Mouse (Mus musculus): ENCODE measurements at regions not wholly inside any gene's neighbourhood (a gene's known extent, or its start where the extent isn't known, plus 50 kb on each side); places are given as distances from the start of the nearest gene placed in this dataset.

GRCm38 (mm10) chr12:25784401-25784800 is 630.7 kb downstream of the Rnf144a start:
- peak; percentile 39 for DNase-seq (ENCODE audit: low read depth)

- no peak for DNase-seq (ENCODE audit: low read depth)
Measured at GRCm38 (mm10) chr12:25782972-25783717, 631.9 kb downstream of the Rnf144a start.

- no peak for DNase-seq (ENCODE audit: low read depth)
Measured at GRCm38 (mm10) chr12:25771856-25772255, 643.2 kb downstream of the Rnf144a start.

DNA sequence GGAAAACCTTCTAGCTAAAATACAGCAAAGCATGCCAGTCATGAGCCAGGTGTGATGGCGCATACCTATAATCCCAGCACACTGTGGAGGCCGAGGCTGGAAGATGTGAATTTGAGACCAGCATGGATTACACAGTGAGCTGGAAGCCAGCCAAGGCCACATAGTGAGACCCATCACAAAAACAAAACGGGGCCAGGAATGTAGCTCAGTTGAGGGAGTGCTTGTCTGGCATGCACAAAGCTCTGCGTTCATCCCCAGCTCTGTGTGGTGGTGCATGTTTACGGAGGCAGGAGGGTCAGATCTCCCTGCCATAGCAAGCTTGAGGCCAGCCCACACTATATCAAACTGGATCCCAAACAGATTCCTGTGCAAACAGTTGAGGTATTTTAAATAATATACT is 646.4 kb downstream of the Rnf144a start:
- DNase-seq (ENCODE audit: low read depth) = no peak

DNA sequence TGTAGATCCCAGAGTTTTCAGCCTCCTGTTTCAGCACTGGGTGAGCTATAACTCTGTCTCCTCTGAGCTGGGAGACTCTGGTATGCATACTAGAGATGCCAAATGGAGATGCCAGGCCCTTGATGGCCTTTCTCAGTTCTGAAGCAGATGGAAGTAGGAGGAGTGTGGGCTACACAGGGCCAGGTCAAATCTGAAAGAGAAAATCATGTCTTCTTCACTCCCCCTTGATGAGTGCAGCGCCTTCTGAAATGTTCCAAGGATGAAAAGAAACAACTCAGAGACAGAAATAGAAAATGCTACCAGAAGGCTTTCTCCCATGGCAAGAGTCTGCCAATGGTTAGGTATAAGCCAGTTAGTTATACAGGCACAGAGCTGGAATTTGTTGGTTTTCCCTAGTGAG is 652.0 kb downstream of the Rnf144a start:
- no peak for DNase-seq (ENCODE audit: low read depth)

DNA sequence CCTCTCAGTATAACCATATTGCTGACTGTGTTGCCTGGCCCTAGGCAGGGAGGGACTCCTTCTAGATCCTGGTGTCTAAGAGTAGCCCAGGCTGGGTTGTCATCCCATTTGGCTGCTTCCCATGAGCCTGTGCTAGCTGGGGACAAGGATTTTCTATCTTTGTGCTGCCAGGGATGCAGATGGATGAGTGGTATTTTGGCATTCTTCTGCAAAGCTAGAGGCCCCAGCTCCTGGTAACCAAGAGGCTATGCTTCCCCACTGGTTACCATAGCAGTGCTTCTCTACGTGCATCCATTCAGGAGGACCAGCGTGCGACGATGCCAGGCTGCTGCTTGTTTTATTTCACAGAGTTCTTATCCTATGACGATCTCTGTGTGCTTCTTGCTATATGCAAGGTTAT is 658.0 kb downstream of the Rnf144a start:
- no peak for DNase-seq (ENCODE audit: low read depth)

DNA sequence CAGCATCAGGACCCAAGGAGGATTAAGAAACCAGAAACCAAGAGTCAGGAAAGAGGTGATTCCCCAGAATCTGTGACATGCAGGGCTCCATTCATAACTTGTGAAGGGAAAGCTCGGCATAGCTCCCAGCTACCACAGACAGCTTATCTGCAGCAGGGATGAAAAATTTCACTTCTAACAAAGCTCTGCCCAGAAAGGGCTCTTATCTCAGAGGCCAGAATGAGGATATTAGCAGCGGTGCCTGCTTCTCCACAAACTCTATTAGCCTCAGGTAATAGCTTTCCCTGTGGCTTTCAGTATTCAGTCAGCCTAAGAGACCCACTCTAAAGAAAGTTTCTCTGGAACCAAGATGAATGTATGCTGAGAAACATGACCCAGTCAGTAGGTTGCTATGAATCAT is 636.9 kb upstream of the Id2 start:
- no peak for DNase-seq (ENCODE audit: low read depth)

DNA sequence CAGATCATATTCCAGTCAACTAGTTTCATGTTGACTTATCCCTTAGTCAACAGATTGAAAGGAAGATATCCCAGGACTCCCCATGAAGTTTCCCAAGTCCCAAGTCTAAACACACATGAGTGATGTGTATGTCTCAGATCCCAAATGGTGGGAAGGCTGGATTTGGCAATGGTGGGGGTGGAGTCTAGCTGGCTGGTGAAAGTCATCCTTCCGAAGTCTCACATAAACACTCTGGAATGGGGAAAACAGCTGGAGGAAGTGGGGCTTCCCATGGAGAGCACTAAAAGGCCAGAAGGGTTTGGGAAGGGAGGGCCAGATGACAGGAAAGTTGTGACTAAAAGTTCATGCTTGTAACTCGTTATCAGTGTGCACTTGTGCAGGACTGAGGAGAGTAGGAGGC is 628.8 kb upstream of the Id2 start:
- no peak for DNase-seq (ENCODE audit: low read depth)

GRCm38 (mm10) chr12:25711186-25711585 is 614.2 kb upstream of the Id2 start:
- no peak for DNase-seq (ENCODE audit: low read depth)

DNA sequence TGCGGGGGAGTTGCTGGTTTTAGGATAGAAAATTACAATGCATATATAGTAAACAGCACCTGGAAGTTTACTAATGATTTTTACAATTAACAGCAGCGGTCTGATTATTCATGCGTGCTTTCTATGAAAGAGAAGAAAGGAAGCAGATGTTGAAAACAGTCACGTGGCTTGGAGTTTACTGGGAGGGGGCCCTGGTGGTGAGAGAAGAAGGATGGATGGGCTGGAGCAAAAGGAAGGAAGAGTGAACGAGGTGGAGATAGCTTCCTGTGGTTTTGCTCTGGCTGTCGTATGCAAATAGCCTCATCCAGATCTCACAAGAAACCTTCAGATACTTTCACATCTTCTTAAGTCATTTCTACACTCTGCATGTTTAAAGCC is 606.1 kb upstream of the Id2 start:
- DNase-seq (ENCODE audit: low read depth) = no peak

GRCm38 (mm10) chr12:25702176-25703022 is 605.5 kb upstream of the Id2 start:
- DNase-seq (ENCODE audit: low read depth) = no peak

GRCm38 (mm10) chr12:25687063-25687462 is 590.1 kb upstream of the Id2 start:
- no peak for DNase-seq (ENCODE audit: low read depth)

DNA sequence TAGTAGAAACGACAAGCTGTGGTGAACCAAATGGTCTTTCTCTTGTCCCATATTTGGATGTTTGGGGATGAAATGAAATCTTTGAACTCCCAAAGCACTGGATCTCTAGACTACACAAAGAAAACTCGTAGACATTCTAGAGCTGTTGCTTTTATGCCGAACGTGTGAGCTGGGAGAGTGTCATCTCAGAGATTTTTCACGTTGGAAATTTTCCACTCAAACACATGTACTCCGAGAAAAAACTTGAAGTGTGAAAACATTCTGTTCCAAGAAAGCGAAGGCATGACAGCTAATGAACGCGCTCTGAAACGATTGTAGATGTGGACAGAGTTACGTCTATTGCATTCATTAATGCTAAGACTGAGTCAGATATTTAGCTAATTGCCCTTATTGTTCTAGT is 579.7 kb upstream of the Id2 start:
- DNase-seq (ENCODE audit: low read depth) = no peak

DNA sequence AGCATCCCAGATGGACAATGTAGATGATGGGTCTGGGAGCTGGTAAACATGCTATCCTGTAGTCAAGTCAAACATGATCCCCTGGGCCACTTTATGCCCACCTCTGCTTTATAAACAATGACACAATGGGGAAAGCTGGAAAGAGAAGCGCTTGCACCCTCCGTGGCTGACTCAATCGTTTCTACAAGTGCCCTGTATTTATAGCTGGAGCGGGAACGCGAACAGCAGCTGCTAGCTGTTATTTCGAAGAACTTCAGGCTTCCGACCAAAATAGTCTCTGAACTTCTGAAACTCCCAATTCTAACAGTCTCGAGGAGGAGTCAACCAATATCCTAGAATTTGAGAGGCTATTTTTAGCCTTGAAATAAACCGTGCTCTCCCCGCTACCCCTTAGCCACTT is 571.4 kb upstream of the Id2 start:
- DNase-seq (ENCODE audit: low read depth) = no peak

GRCm38 (mm10) chr12:25654456-25654855 is 557.5 kb upstream of the Id2 start:
- no peak for DNase-seq (ENCODE audit: low read depth)

DNA sequence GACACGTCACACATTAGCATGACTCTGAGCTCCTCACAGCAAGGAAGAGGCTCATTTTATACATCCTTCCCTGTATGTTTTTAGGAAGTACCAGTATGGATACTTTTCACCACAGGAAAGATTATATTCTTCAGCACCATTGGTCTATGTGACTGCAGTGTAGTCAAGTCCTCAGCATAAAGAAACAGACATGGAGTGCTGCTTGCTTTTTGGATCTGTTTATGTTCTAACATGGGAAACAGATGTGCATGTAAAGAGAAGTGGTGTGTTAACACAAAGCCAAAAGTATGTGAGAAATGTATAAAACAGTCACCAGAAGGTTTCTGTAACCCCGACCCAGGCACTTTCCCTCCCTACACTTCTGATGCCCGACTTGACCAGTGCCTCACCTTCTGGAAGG is 553.3 kb upstream of the Id2 start:
- no peak for DNase-seq (ENCODE audit: low read depth)

- DNase-seq (ENCODE audit: low read depth) = no peak
Measured at GRCm38 (mm10) chr12:25628081-25628480, 531.1 kb upstream of the Id2 start.

DNA sequence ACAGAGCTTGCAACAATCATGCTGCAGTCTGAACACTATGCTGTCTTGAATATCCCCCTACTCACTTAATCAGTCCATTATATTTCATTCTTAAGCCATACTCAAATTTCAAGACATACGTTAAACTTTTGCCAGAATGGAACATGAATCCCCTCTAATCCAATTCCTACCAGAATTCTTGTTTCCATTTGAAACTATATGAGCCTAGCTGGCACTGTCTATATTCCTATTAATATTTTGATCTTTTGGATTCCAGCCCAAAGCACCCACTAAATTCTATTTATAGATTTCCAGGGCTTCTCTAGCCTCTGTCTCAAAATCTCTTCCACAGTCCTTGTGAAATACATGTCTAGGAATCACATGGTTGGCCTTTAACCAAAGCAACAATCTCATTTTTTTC is 528.9 kb upstream of the Id2 start:
- DNase-seq (ENCODE audit: low read depth) = no peak

GRCm38 (mm10) chr12:25623449-25623848 is 526.5 kb upstream of the Id2 start:
- no peak for DNase-seq (ENCODE audit: low read depth)

- no peak for DNase-seq (ENCODE audit: low read depth)
Measured at GRCm38 (mm10) chr12:25621142-25621541, 524.2 kb upstream of the Id2 start.

DNA sequence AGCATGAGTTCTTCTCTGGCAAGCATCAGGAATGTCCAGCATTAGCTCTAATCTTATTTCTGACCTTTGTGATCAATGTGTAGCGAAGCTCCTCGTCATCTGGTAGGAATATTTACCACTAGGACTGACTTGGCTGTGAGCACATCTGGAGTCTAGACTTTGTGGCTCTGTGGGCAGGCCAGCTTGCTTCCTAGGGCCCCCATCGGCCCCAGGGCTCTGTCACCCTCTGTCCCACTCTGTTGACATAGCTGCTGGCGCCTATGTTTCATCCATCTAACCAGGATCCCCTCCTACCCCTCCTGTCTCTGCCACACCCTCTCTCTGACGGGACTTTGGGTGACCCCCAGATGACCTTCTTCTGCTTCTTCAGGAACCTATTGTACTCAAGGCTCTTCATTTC is 520.6 kb upstream of the Id2 start:
- no peak for DNase-seq (ENCODE audit: low read depth)

DNA sequence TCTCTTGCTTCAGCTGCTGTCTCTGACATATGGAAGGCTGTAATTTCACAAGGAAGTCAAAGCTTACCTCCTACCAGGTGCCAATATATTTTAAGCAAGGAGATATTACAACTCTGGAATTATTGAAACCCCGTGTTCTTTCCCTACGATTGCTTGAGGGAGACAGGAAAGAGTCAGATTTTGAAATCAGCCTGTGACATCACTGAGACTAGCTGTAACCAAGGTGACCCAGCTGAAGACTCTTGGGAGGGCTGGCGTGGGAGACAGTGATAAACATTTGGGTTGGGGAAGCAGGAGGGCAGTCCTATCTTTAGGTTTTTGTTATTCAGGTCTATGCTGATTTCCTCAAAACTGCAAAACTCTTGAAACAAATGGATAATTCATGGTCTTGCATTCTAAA is 518.4 kb upstream of the Id2 start:
- DNase-seq (ENCODE audit: low read depth) = no peak

- DNase-seq (ENCODE audit: low read depth) = no peak
Measured at GRCm38 (mm10) chr12:25613473-25613872, 516.5 kb upstream of the Id2 start.

- DNase-seq (ENCODE audit: low read depth) = peak; percentile 42
Measured at GRCm38 (mm10) chr12:25609045-25609444, 512.1 kb upstream of the Id2 start.
